8 mouse cellular contexts compared by ENCODE assay signal in the genomic region with DNA sequence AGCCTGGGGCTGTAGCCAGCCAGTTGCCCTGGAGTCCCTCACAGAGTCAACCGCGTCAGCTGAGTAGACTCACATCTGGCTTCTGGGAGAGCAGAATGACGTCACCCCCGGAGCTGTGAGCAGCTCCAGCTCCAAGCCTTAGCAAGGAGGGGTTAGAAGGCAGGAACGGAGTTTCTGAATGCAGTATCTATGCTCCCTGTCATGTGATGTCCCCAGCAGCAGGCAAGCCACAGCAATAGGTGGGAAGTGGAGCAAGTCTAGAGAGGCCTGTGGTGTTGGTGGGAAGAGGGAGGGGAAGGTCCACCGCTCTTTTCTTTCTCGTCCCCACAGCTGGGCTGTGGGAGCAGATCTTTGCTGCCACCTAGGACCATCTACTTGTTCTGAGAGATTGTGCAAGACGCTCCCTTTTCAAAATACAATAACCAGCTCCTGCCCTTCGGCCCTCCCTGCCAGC. TPM values are rescaled to one million over a fixed set of nuclear protein-coding genes. Genes with fewer than 3 reads are reported as not detected.
A peak's percentile ranks its signal among the peaks of the same experiment; 100 is the strongest.
DNase-seq lines count a peak whose midpoint lies in the region; ATAC-seq and TF ChIP-seq lines count a peak whose summit lies in the region.

No protein-coding gene starts in this region.

- H3K4me2 ChIP-seq in hindbrain, postnatal 0 days (ENCODE audit: low read depth, low read length), result peak overlapping the region; percentile 25

- H3K27me3 ChIP-seq in hindbrain, postnatal 0 days (ENCODE audit: insufficient read depth, low read length), result no peaks in the 10 kb centered on the region

- no peaks in the 10 kb centered on the region for H3K9me3 ChIP-seq in hindbrain, postnatal 0 days (ENCODE audit: low read length)

- 0 out of 2 replicates have a peak, but pooled peaks cover 8% of the 10 kb centered on the region for H3K4me1 ChIP-seq in hindbrain, postnatal 0 days (ENCODE audit: insufficient read depth, low read length)

- H3K27ac ChIP-seq in hindbrain, postnatal 0 days, result peak overlapping the region; percentile 70; the same call in 1 of the 2 replicates

- TF ChIP-seq CTCF in hindbrain, postnatal 0 days (IDR thresholded peaks at IDR 0.05; ENCODE audit: low read depth), result peak; percentile 51

- H3K4me3 ChIP-seq in hindbrain, postnatal 0 days (ENCODE audit: low read length), result no peak overlapping the region

- WGBS in hindbrain, postnatal 0 days, result 18% methylated on average over 9 of the region's 9 CpGs

- no peaks in the 10 kb centered on the region for H3K36me3 ChIP-seq in hindbrain, postnatal 0 days (ENCODE audit: insufficient read depth, low read length)

- 0 out of 2 replicates have a peak overlapping the region, but pooled peaks have one; percentile 4 for H3K9ac ChIP-seq in hindbrain, postnatal 0 days (replicated peaks; ENCODE audit: low read length)

- ATAC-seq in hindbrain, postnatal 0 days, result peak; percentile 94
- no peak; the same call in 1 of the 2 replicates for ATAC-seq in monocyte, adult 5-6 weeks (replicated peaks; ENCODE audit: insufficient number of reproducible peaks, low FRiP score, low TSS enrichment, poor library complexity, severe bottlenecking)

- DNase-seq in NIH3T3 (ENCODE audit: low read depth), result peak; percentile 92
- peak; percentile 84 for DNase-seq in embryo, embryonic 11 days
- peak; percentile 83 for DNase-seq in gastrocnemius, postnatal 25 days
- DNase-seq in hindbrain, postnatal 0 days (ENCODE audit: low spot score), result peak; percentile 79
- DNase-seq in left cerebral cortex, adult 18-20 months (ENCODE audit: low spot score in 2 of 2), result peak; percentile 55 to 66
- DNase-seq in lung, postnatal 10 days, result peak; percentile 86
- peak; percentile 80 for DNase-seq in right cerebral cortex, adult 18-20 months

RNA-seq across cellular contexts. Expression of a gene that starts 20.0 kb away (rescaled TPM):
- total RNA-seq in gastrocnemius, postnatal 25 days (2021), result under 1 TPM; 0.19 to 0.20 TPM
- total RNA-seq in hindbrain, postnatal 0 days (2014; rRNA removed), result 0.29 and 0.47 TPM in 2 replicates
- 0.08 and 0.10 TPM in 2 replicates for polyA plus RNA-seq in hindbrain, postnatal 0 days (2015; fragmentation: Nextera tagmentation; extraction: Ambion mirVana)
- under 1 TPM; 0.16 to 0.30 TPM for total RNA-seq in left cerebral cortex, adult 18-20 months (2021)
- total RNA-seq in monocyte, adult 5-6 weeks (2017), result not detected in 3 replicates
